Mouse (Mus musculus) brain, embryonic 14.5 days (tissue): ENCODE data around the gene Kdm8. TPM values are rescaled to one million over a fixed set of nuclear protein-coding genes. Genes with fewer than 3 reads are reported as not detected.
A peak's percentile ranks its signal among the peaks of the same experiment; 100 is the strongest.

Experiments
- DNase-seq: peaks from one replicate; pipeline ENCODE4 v3.0.0-alpha.2; 2011; ENCODE audit warnings: low read depth
- CTCF ChIP-seq: fragments of 200-500 bp; IDR thresholded peaks from 2 replicates; pipeline ENCODE4 v1.5.1; 2012; ENCODE audit warnings: inconsistent platforms, mild to moderate bottlenecking, moderate library complexity, borderline replicate concordance; ENCODE audit not compliant: insufficient read depth, insufficient read length; ENCODE audit errors: extremely low read depth
- POLR2A ChIP-seq: fragments of 200-500 bp; IDR thresholded peaks from 2 replicates; pipeline ENCODE4 v1.6.1; 2012; ENCODE audit warnings: mild to moderate bottlenecking, inconsistent platforms, borderline replicate concordance; ENCODE audit not compliant: poor library complexity, insufficient read depth, insufficient read length, severe bottlenecking; ENCODE audit errors: extremely low read depth
- polyA plus RNA-seq: library from polyadenylated mRNA; depleted of rRNA; stranded (reverse); fragments of >200 nt; gene quantifications from 2 replicates; pipeline ENCODE4 v1.2.3, GENCODE M21; 2012; rRNA removed

The Kdm8 gene
- 6.3 and 8.1 TPM in 2 replicates for polyA plus RNA-seq

- peak; percentile 99 for DNase-seq
- TF ChIP-seq POLR2A (peak; percentile 49; the same call in 1 of the 2 replicates), CTCF (no peak)
Measured at GRCm38 (mm10) chr7:125444464-125445401, at the start of gene Kdm8. TSS of gene Kdm8 (plus strand) at chr7:125444676.

- peak; percentile 59 for DNase-seq
- TF ChIP-seq CTCF (no peak), POLR2A (no peak)
Measured at GRCm38 (mm10) chr7:125398116-125398515, 46.4 kb upstream of the Kdm8 start.

- peak; percentile 15 for DNase-seq
Measured at GRCm38 (mm10) chr7:125398687-125399086, 45.8 kb upstream of the Kdm8 start.

GRCm38 (mm10) chr7:125407136-125407535, 37.3 kb upstream of the Kdm8 start:
- peak; percentile 17; the same call in 1 of the 2 replicates for TF ChIP-seq CTCF
- no peak for TF ChIP-seq POLR2A
- no peak for DNase-seq

More at GRCm38 (mm10) chr7:125398687-125399086, 45.8 kb upstream of the Kdm8 start:
- TF ChIP-seq POLR2A (no peak), CTCF (no peak)

GRCm38 (mm10) chr7:125415087-125415486, 29.4 kb upstream of the Kdm8 start:
- TF ChIP-seq CTCF (no peak), POLR2A (no peak)

GRCm38 (mm10) chr7:125415776-125416175, 28.7 kb upstream of the Kdm8 start:
- no peak for TF ChIP-seq CTCF
- DNase-seq: no peak

More at GRCm38 (mm10) chr7:125415087-125415486, 29.4 kb upstream of the Kdm8 start:
- DNase-seq: no peak

- DNase-seq: no peak
- TF ChIP-seq CTCF (no peak), POLR2A (no peak)
Measured at GRCm38 (mm10) chr7:125416762-125417161, 27.7 kb upstream of the Kdm8 start.

GRCm38 (mm10) chr7:125418413-125418812, 26.1 kb upstream of the Kdm8 start:
- TF ChIP-seq POLR2A (no peak), CTCF (no peak)
- DNase-seq: no peak

GRCm38 (mm10) chr7:125420190-125420589, 24.3 kb upstream of the Kdm8 start:
- DNase-seq: no peak

GRCm38 (mm10) chr7:125421911-125422310, 22.6 kb upstream of the Kdm8 start:
- DNase-seq: no peak

More at GRCm38 (mm10) chr7:125420190-125420589, 24.3 kb upstream of the Kdm8 start:
- TF ChIP-seq POLR2A (no peak), CTCF (peak; percentile 61; the same call in 1 of the 2 replicates)

GRCm38 (mm10) chr7:125423056-125423455, 21.4 kb upstream of the Kdm8 start:
- no peak for TF ChIP-seq CTCF
- no peak for TF ChIP-seq POLR2A
- no peak for DNase-seq

More at GRCm38 (mm10) chr7:125421911-125422310, 22.6 kb upstream of the Kdm8 start:
- TF ChIP-seq POLR2A (no peak), CTCF (no peak)
